Mouse (Mus musculus): ENCODE measurements around the gene Tnc.

- TF ChIP-seq CTCF (IDR thresholded peaks at IDR 0.05) (no peak), EP300 (IDR thresholded peaks at IDR 0.05) (no peak)
Measured at GRCm38 (mm10) chr4:63958601-63959000, 88.2 kb downstream of the Tnc start.

Measured in lung, postnatal 0 days (tissue).